Mouse (Mus musculus) hindbrain, embryonic 13.5 days (tissue): Measurements from ENCODE around the gene Alg14. TPM values are rescaled to one million over a fixed set of nuclear protein-coding genes. Genes with fewer than 3 reads are reported as not detected.

ENCODE experiments used
- ATAC-seq: fragments of 200-750 bp; cut with Nextera tagmentation; 2 replicates; pipeline ENCODE4 v1.8.0; 2017; ENCODE audit warnings: moderate TSS enrichment; ENCODE audit not compliant: low FRiP score
- H3K27ac ChIP-seq: fragments of 300-500 bp; sonication (generic); 2 replicates; pipeline ENCODE4 v1.5.1; 2015; ENCODE audit warnings: inconsistent platforms, mild to moderate bottlenecking, moderate library complexity
- H3K27me3 ChIP-seq: fragments of 300-500 bp; sonication (generic); 2 replicates; pipeline ENCODE4 v1.6.1; 2015; ENCODE audit warnings: mild to moderate bottlenecking, inconsistent platforms
- H3K36me3 ChIP-seq: fragments of 300-500 bp; sonication (generic); 2 replicates; pipeline ENCODE4 v1.6.1; 2015; ENCODE audit warnings: mild to moderate bottlenecking, inconsistent platforms
- H3K4me1 ChIP-seq: fragments of 300-500 bp; sonication (generic); replicated peaks from 2 replicates; pipeline ENCODE4 v1.6.1; 2015; ENCODE audit warnings: inconsistent platforms
- H3K4me2 ChIP-seq: fragments of 300-500 bp; sonication (generic); 2 replicates; pipeline ENCODE4 v1.6.1; 2015; ENCODE audit warnings: inconsistent platforms, mild to moderate bottlenecking, moderate library complexity
- H3K4me3 ChIP-seq: fragments of 300-500 bp; sonication (generic); 2 replicates; pipeline ENCODE4 v1.5.1; 2015; ENCODE audit warnings: mild to moderate bottlenecking, inconsistent platforms
- H3K9ac ChIP-seq: fragments of 300-500 bp; sonication (generic); 2 replicates; pipeline ENCODE4 v1.6.1; 2015; ENCODE audit warnings: mild to moderate bottlenecking, inconsistent platforms
- H3K9me3 ChIP-seq: fragments of 300-500 bp; sonication (generic); 2 replicates; pipeline ENCODE4 v1.6.1; 2016; ENCODE audit warnings: inconsistent platforms
- WGBS: fragments of 180-500 bp; shearing (Covaris S2); methylation state at CpG from one replicate; pipeline ENCODE4 v1.1.7; 2015; 5-methylcytosine and 5-hydroxymethylcytosine counted together
- polyA plus RNA-seq: library from polyadenylated mRNA; unstranded; fragments of >200 nt; fragmentation: Nextera tagmentation; extraction: Ambion mirVana; gene quantifications from 2 replicates; pipeline ENCODE4 v1.2.1, GENCODE M21; 2015

Gene Alg14
- polyA plus RNA-seq, 1 experiment from 2014 or later, result 39.7 TPM

- 81% methylated on average over 5 of the region's 5 CpGs for WGBS
- H3K4me2 ChIP-seq, result no peak overlapping the region
- H3K27ac ChIP-seq, result no peak overlapping the region
- no peak overlapping the region for H3K4me3 ChIP-seq
- no peaks in the 10 kb centered on the region for H3K36me3 ChIP-seq
- no peaks in the 10 kb centered on the region for H3K27me3 ChIP-seq
- ATAC-seq, result no peak
- H3K9ac ChIP-seq, result no peak overlapping the region
- no peaks in the 10 kb centered on the region for H3K9me3 ChIP-seq
- no peaks in the 10 kb centered on the region for H3K4me1 ChIP-seq
These were observed 113.5 kb downstream of the Alg14 start for GRCm38 (mm10) chr3:121405101-121405500.

- Histone ChIP-seq H3K9me3 (no peaks in the 10 kb centered on the region), H3K4me1 (no peaks in the 10 kb centered on the region), H3K27ac (no peak overlapping the region), H3K9ac (no peak overlapping the region), H3K27me3 (no peaks in the 10 kb centered on the region), H3K4me3 (no peak overlapping the region), H3K36me3 (no peaks in the 10 kb centered on the region), H3K4me2 (no peak overlapping the region)
- no peak for ATAC-seq
- 80% methylated on average over 9 of the region's 9 CpGs for WGBS
These were observed 115.8 kb downstream of the Alg14 start for GRCm38 (mm10) chr3:121407417-121407816.

GRCm38 (mm10) chr3:121408386-121408785 is 116.8 kb downstream of the Alg14 start:
- no peak overlapping the region for H3K9ac ChIP-seq
- no peaks in the 10 kb centered on the region for H3K4me1 ChIP-seq
- H3K27ac ChIP-seq, result no peak overlapping the region
- ATAC-seq, result no peak
- H3K36me3 ChIP-seq, result no peaks in the 10 kb centered on the region
- H3K27me3 ChIP-seq, result no peaks in the 10 kb centered on the region
- 91% methylated on average over 3 of the region's 3 CpGs for WGBS
- no peak overlapping the region for H3K4me2 ChIP-seq
- no peaks in the 10 kb centered on the region for H3K9me3 ChIP-seq
- no peak overlapping the region for H3K4me3 ChIP-seq

- no peaks in the 10 kb centered on the region for H3K4me1 ChIP-seq
- H3K9ac ChIP-seq, result no peak overlapping the region
- no peak overlapping the region for H3K4me2 ChIP-seq
- no peak overlapping the region for H3K27ac ChIP-seq
- 85% methylated on average over 6 of the region's 6 CpGs for WGBS
- ATAC-seq, result no peak
- no peaks in the 10 kb centered on the region for H3K27me3 ChIP-seq
- H3K9me3 ChIP-seq, result no peaks in the 10 kb centered on the region
- no peaks in the 10 kb centered on the region for H3K36me3 ChIP-seq
- no peak overlapping the region for H3K4me3 ChIP-seq
These were observed 119.9 kb downstream of the Alg14 start for GRCm38 (mm10) chr3:121411450-121411849.

Other genes starting within 250 kb of the Alg14 start
- gene Rwdd3, start 120.1 kb upstream of the Alg14 start, polyA plus RNA-seq, result 4.6 and 6.4 TPM in 2 replicates
- 1.3 and 1.5 TPM in 2 replicates for gene Tmem56, start 8.7 kb upstream of the Alg14 start, polyA plus RNA-seq
- 633 and 654 TPM in 2 replicates for gene Cnn3, start 134.7 kb downstream of the Alg14 start, polyA plus RNA-seq
- 0.78 and 1.3 TPM in 2 replicates for gene Slc44a3, start 240.6 kb downstream of the Alg14 start, polyA plus RNA-seq